Mouse (Mus musculus): ENCODE data around the gene Gspt1. TPM values are rescaled to one million over a fixed set of nuclear protein-coding genes. Genes with fewer than 3 reads are reported as not detected.

Gspt1 gene
- polyA plus RNA-seq, 1 experiment from 2014 or later: 39.6 TPM

DNA sequence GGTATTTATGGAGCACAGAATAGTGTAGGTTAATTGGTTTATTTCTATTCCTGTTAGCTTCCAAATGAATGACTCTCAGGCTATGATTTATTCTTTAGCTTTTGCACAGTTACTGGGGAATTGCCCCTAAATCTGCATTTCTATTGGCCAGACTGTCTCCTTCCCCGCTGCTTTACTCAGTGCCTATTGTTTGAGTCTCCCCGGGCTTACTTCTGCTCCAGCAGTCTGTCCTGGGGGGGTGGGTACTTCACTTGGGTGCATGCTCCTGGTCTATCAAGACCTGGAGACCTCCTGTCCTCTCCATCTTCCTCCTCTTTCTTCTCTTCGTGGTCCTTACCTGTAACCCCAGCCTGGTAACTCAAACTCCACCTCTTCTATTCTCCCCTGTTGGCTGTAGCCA is 22.8 kb upstream of the Gspt1 start:
- Histone ChIP-seq H3K4me2 (ENCODE audit: low read length) (no peak overlapping the region), H3K27ac (ENCODE audit: low read length) (no peak overlapping the region), H3K27me3 (ENCODE audit: control insufficient read depth, insufficient read depth, low read depth, low read length) (no peaks in the 10 kb centered on the region), H3K9me3 (replicated peaks; ENCODE audit: control insufficient read depth, low read length, poor library complexity, severe bottlenecking) (no peaks in the 10 kb centered on the region), H3K9ac (ENCODE audit: low read depth, low read length) (no peak overlapping the region), H3K4me1 (ENCODE audit: control insufficient read depth, insufficient read depth, low read length) (no peaks in the 10 kb centered on the region), H3K4me3 (ENCODE audit: low read depth, low read length) (no peak overlapping the region), H3K36me3 (ENCODE audit: control insufficient read depth, insufficient read depth, low read length) (no peaks in the 10 kb centered on the region)
- 41% methylated on average over 3 of the region's 3 CpGs for WGBS
- ATAC-seq: no peak

DNA sequence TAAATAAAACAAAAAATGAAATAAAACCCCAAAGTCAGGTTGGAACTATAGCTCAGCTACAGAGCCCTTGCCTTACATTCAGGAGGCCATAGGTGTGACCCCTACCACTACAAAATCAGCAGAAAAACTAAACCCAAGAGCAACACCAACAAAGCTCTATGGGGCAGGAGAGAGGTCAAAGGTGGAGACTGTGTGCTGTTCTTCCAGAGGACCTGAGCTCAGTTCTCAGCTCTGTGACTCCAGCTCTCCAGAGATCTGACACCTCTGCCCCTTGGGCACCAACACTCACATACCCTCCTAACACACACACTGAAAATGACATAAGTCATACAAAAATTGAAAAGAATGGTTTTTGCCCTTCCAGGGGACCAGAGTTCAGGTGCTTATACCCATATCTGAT is 16.9 kb upstream of the Gspt1 start:
- Histone ChIP-seq H3K4me1 (ENCODE audit: control insufficient read depth, insufficient read depth, low read length) (no peaks in the 10 kb centered on the region), H3K4me2 (ENCODE audit: low read length) (no peak overlapping the region), H3K36me3 (ENCODE audit: control insufficient read depth, insufficient read depth, low read length) (no peaks in the 10 kb centered on the region), H3K27ac (ENCODE audit: low read length) (no peak overlapping the region), H3K4me3 (ENCODE audit: low read depth, low read length) (no peak overlapping the region), H3K9me3 (replicated peaks; ENCODE audit: control insufficient read depth, low read length, poor library complexity, severe bottlenecking) (no peaks in the 10 kb centered on the region), H3K27me3 (ENCODE audit: control insufficient read depth, insufficient read depth, low read depth, low read length) (no peaks in the 10 kb centered on the region), H3K9ac (ENCODE audit: low read depth, low read length) (no peak overlapping the region)
- ATAC-seq: no peak

DNA sequence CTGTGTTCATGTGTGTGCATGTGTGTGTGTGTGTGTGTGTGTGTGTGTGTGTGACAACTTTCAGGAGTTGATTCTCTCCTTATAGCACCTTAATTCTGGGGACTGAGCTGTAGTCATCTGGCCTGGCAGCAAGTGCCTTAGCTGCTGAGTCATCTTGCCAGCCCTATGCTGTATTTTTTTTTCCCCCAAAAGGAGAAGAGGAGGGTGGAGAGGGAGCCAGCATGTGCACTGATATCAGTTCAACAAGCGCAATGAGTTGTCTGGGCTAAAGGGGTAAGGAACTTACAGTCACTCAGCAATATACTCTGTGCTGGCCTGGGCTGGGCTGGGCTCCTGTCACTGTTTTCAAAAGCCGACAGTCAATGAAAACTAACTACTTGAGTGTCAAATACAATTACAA is 16.5 kb upstream of the Gspt1 start:
- no peaks in the 10 kb centered on the region for H3K36me3 ChIP-seq (ENCODE audit: control insufficient read depth, insufficient read depth, low read length)
- WGBS: 91% methylated on average over 2 of the region's 2 CpGs
- H3K27me3 ChIP-seq (ENCODE audit: control insufficient read depth, insufficient read depth, low read depth, low read length): no peaks in the 10 kb centered on the region
- H3K4me2 ChIP-seq (ENCODE audit: low read length): no peak overlapping the region
- no peaks in the 10 kb centered on the region for H3K9me3 ChIP-seq (replicated peaks; ENCODE audit: control insufficient read depth, low read length, poor library complexity, severe bottlenecking)
- no peak overlapping the region for H3K9ac ChIP-seq (ENCODE audit: low read depth, low read length)
- H3K4me1 ChIP-seq (ENCODE audit: control insufficient read depth, insufficient read depth, low read length): no peaks in the 10 kb centered on the region
- H3K4me3 ChIP-seq (ENCODE audit: low read depth, low read length): no peak overlapping the region
- no peak for ATAC-seq
- H3K27ac ChIP-seq (ENCODE audit: low read length): no peak overlapping the region

DNA sequence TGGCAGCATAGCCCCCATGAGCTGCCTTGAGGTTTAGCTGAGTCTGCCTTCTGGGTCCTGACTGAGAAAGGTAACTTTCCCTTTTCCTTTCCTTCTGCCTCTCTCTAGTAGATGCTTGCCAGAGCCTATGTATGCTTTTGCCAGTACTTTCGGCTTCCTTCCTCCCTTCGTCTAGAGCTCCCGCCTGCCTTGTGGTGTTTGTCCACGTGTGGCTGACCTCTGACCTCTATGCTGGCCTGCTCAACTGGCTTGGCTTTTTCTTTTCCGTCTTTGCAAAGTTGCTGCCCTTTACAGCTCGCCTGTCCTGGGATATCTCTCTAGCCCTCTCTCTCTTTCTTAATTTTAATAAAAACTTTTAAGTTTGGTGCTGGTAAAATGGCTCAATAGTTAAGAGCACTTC is 15.7 kb upstream of the Gspt1 start:
- Histone ChIP-seq H3K4me1 (ENCODE audit: control insufficient read depth, insufficient read depth, low read length) (no peaks in the 10 kb centered on the region), H3K36me3 (ENCODE audit: control insufficient read depth, insufficient read depth, low read length) (no peaks in the 10 kb centered on the region), H3K9ac (ENCODE audit: low read depth, low read length) (no peak overlapping the region), H3K27ac (ENCODE audit: low read length) (no peak overlapping the region), H3K4me3 (ENCODE audit: low read depth, low read length) (no peak overlapping the region), H3K9me3 (replicated peaks; ENCODE audit: control insufficient read depth, low read length, poor library complexity, severe bottlenecking) (no peaks in the 10 kb centered on the region), H3K4me2 (ENCODE audit: low read length) (no peak overlapping the region), H3K27me3 (ENCODE audit: control insufficient read depth, insufficient read depth, low read depth, low read length) (no peaks in the 10 kb centered on the region)
- WGBS: 34% methylated on average over 6 of the region's 6 CpGs
- ATAC-seq: no peak

DNA sequence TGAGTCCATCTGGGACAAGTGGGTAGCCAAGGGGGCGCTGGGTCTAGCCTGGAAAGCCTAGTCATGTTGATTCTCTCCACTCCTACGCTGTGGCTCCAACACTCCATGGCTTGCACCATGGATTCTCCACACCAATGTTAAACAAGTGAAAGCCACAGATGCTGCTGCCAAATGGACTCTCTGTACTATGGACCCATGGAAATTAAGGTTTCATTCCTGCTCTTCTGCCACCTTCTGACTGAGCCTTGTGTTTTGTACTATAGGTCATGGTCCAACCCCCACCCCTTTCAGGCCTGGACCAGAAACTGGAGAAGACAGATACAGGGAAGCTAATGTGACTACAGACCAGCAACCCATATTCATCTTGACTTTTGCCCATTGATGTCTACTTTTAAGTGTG is 12.4 kb upstream of the Gspt1 start:
- Histone ChIP-seq H3K9me3 (replicated peaks; ENCODE audit: control insufficient read depth, low read length, poor library complexity, severe bottlenecking) (no peaks in the 10 kb centered on the region), H3K4me1 (ENCODE audit: control insufficient read depth, insufficient read depth, low read length) (no peaks in the 10 kb centered on the region), H3K4me3 (ENCODE audit: low read depth, low read length) (no peak overlapping the region), H3K27ac (ENCODE audit: low read length) (no peak overlapping the region), H3K4me2 (ENCODE audit: low read length) (no peak overlapping the region), H3K9ac (ENCODE audit: low read depth, low read length) (no peak overlapping the region), H3K36me3 (ENCODE audit: control insufficient read depth, insufficient read depth, low read length) (no peaks in the 10 kb centered on the region), H3K27me3 (ENCODE audit: control insufficient read depth, insufficient read depth, low read depth, low read length) (no peaks in the 10 kb centered on the region)
- ATAC-seq: no peak
- 81% methylated on average over 2 of the region's 2 CpGs for WGBS

DNA sequence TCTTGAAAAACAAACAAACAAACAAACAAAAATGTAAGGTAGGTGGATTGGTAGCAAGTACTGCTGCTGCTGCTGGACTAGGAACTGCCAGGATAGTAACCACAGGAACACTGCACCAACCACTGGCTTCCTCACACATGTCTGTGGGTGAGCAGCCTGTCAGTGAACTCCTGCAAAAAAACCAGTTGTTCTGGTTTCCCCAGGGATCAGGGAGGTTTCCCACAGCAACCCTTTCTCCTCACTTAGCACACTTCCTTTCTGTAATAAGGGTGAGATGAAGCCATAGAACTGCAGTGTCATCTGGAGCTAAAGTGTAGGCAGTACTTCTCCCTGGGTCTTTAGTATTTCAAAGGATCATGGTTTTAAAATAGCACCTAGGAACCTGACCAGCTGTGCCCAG is 9.1 kb upstream of the Gspt1 start:
- ATAC-seq: no peak
- Histone ChIP-seq H3K27me3 (ENCODE audit: control insufficient read depth, insufficient read depth, low read depth, low read length) (no peaks in the 10 kb centered on the region), H3K27ac (ENCODE audit: low read length) (no peak overlapping the region)

DNA sequence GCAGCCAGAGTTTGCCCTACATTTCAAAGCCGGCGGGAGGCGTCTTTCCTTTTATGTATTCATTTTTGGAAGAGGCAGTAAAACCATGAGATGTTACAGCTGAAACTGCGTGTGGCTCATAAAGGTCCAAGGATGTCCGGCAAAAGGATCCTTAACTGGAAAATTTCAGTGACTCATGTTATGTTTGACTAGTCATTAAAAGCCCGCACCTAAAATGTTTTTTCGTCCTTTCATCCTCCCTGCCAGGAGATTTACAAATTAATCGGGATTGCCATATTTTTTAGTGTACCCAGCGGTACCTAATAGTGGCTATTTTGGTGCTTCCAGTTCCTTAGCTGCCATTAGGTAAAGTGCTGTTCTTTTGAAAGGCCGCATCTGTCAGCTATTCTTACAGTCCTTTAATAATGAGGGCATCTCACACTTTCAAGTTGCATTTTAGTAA is 619 bp upstream of the Gspt1 start:
- H3K4me2 ChIP-seq (ENCODE audit: low read length): peak overlapping the region; percentile 50
- ATAC-seq: no peak
- WGBS: 18% methylated on average over 10 of the region's 10 CpGs
- peak overlapping the region; percentile 100 for H3K4me3 ChIP-seq (ENCODE audit: low read depth, low read length)
- peaks cover 17% of the 10 kb centered on the region for H3K4me1 ChIP-seq (ENCODE audit: control insufficient read depth, insufficient read depth, low read length)
- no peaks in the 10 kb centered on the region for H3K27me3 ChIP-seq (ENCODE audit: control insufficient read depth, insufficient read depth, low read depth, low read length)
- peak overlapping the region; percentile 90 for H3K27ac ChIP-seq (ENCODE audit: low read length)
- H3K9ac ChIP-seq (ENCODE audit: low read depth, low read length): peak overlapping the region; percentile 71
- H3K9me3 ChIP-seq (replicated peaks; ENCODE audit: control insufficient read depth, low read length, poor library complexity, severe bottlenecking): no peaks in the 10 kb centered on the region
- no peaks in the 10 kb centered on the region for H3K36me3 ChIP-seq (ENCODE audit: control insufficient read depth, insufficient read depth, low read length)

More for the DNA sequence above, 9.1 kb upstream of the Gspt1 start:
- H3K4me2 ChIP-seq (ENCODE audit: low read length): no peak overlapping the region
- no peaks in the 10 kb centered on the region for H3K36me3 ChIP-seq (ENCODE audit: control insufficient read depth, insufficient read depth, low read length)
- H3K9me3 ChIP-seq (replicated peaks; ENCODE audit: control insufficient read depth, low read length, poor library complexity, severe bottlenecking): no peaks in the 10 kb centered on the region
- H3K4me1 ChIP-seq (ENCODE audit: control insufficient read depth, insufficient read depth, low read length): no peaks in the 10 kb centered on the region
- no peak overlapping the region for H3K9ac ChIP-seq (ENCODE audit: low read depth, low read length)
- H3K4me3 ChIP-seq (ENCODE audit: low read depth, low read length): no peak overlapping the region

DNA sequence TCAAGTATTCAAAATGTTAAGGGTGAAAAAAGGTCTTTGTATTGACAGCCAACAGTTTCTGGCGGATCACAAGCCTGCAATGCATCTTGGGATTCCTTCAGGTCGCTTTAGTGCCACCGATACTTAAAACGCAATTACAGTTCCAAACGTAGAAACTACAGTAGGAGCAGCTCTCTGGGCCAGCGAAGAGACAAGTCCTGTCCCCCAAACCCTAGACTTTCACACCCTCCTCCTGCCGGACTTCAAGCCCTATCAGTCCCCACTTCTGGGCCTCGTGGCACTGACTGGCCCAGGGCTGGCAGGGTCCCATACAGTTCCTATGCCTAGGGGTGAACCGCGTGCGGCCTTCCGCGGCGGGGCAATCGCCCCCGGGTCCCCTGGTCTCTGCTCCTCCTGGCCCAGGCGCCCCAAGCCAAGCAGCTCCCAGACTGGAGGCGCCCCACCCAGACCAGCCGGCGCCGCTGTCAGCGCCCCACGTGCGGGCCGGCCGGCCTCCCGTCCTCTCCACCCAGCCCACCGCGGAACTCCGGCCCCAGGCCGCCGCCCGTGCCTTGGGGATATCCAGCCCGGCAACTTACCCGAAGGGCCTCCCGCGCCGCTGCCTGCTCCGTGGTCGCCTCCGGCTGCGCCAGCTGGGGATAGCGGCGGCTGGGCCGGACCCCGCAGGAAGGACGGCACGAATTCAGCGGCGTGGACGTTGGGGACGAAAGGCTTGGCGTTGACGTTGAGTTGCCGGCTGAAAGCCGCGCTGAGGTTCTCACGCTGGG is 877 bp downstream of the Gspt1 start:
- H3K4me3 ChIP-seq (ENCODE audit: low read depth, low read length): peak overlapping the region; percentile 100
- peak overlapping the region; percentile 96 for H3K4me2 ChIP-seq (ENCODE audit: low read length)
- peak overlapping the region; percentile 91 for H3K27ac ChIP-seq (ENCODE audit: low read length)
- no peaks in the 10 kb centered on the region for H3K9me3 ChIP-seq (replicated peaks; ENCODE audit: control insufficient read depth, low read length, poor library complexity, severe bottlenecking)
- no peaks in the 10 kb centered on the region for H3K27me3 ChIP-seq (ENCODE audit: control insufficient read depth, insufficient read depth, low read depth, low read length)
- ATAC-seq: peak; percentile 26
- H3K9ac ChIP-seq (ENCODE audit: low read depth, low read length): peak overlapping the region; percentile 93
- WGBS: under 1% methylated on average over 58 of the region's 58 CpGs
- H3K4me1 ChIP-seq (ENCODE audit: control insufficient read depth, insufficient read depth, low read length): peaks cover 17% of the 10 kb centered on the region
- no peaks in the 10 kb centered on the region for H3K36me3 ChIP-seq (ENCODE audit: control insufficient read depth, insufficient read depth, low read length)

DNA sequence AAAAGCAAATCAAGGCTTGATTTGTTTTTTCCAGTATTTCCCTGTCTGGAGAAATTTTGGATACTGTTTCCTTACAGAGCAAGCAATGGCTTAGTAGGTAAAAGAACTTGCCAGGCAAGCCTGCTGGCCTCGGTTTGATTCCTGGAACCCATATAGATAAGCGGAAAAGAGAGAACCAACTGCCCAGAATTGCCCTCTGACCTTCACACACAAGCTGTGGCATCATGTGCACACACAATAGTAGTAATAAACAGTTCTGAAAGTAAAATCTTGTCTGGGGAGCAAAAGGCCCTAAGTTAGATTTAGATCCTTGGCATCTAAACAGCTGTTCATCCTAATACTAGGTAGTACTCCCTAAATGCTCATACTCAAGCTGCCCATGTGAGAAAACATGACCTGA is 6.3 kb downstream of the Gspt1 start:
- Histone ChIP-seq H3K9ac (ENCODE audit: low read depth, low read length) (no peak overlapping the region), H3K9me3 (replicated peaks; ENCODE audit: control insufficient read depth, low read length, poor library complexity, severe bottlenecking) (no peaks in the 10 kb centered on the region), H3K4me2 (ENCODE audit: low read length) (no peak overlapping the region), H3K27ac (ENCODE audit: low read length) (no peak overlapping the region), H3K36me3 (ENCODE audit: control insufficient read depth, insufficient read depth, low read length) (no peaks in the 10 kb centered on the region), H3K4me3 (ENCODE audit: low read depth, low read length) (no peak overlapping the region), H3K4me1 (ENCODE audit: control insufficient read depth, insufficient read depth, low read length) (peaks cover 16% of the 10 kb centered on the region), H3K27me3 (ENCODE audit: control insufficient read depth, insufficient read depth, low read depth, low read length) (no peaks in the 10 kb centered on the region)
- 89% methylated on average over 2 of the region's 2 CpGs for WGBS
- ATAC-seq: no peak
